Mouse (Mus musculus) gastrocnemius, adult 2 months (tissue): ENCODE data around the gene Fbln5. TPM values are rescaled to one million over a fixed set of nuclear protein-coding genes. Genes with fewer than 3 reads are reported as not detected.

Experiments used
- DNase-seq: peaks from one replicate; pipeline ENCODE4 v3.0.0; 2022
- H3K27ac ChIP-seq: fragments of 200-600 bp; 2 replicates; pipeline ENCODE4 v1.8.1; 2022; ENCODE audit warnings: mild to moderate bottlenecking
- H3K4me3 ChIP-seq: fragments of 200-600 bp; 2 replicates; pipeline ENCODE4 v1.8.1; 2022; ENCODE audit warnings: mild to moderate bottlenecking, moderate library complexity
- CTCF ChIP-seq: fragments of 200-600 bp; IDR thresholded peaks from 2 replicates; pipeline ENCODE4 v1.8.1; 2022; ENCODE audit warnings: antibody characterized with exemption, mild to moderate bottlenecking, moderate library complexity
- intact Hi-C: fragments of 180-260 bp; cut with DNase I; formaldehyde crosslinking; loops from one replicate; pipeline ENCODE4 v1.15.1; 2025
- long read RNA-seq, 2 experiments: library from polyadenylated mRNA; stranded (forward); transcript quantifications; one replicate each; pipeline ENCODE4 v2.0.0; 2021
- total RNA-seq, 2 experiments: library from RNA; stranded (reverse); gene quantifications; 2 replicates each; pipeline ENCODE4 v1.2.3; 2021

The Fbln5 gene
- 10 to 100 TPM; 12.1 to 18.6 TPM for total RNA-seq
- long read RNA-seq, experiment 1, full-length matches to known transcripts: 23 of 28 reads
- long read RNA-seq, experiment 1, partial matches to known transcripts: 0 of 28 reads
- long read RNA-seq, experiment 1, other reads (novel, unspliced or antisense): 5 of 28 reads
- long read RNA-seq, experiment 2, full-length matches to known transcripts: 11 of 13 reads
- long read RNA-seq, experiment 2, partial matches to known transcripts: 1 of 13 reads
- long read RNA-seq, experiment 2, other reads (novel, unspliced or antisense): 1 of 13 reads

- no peak for TF ChIP-seq CTCF
- Histone ChIP-seq H3K27ac (peak within 1 kb of the TSS; percentile 86), H3K4me3 (peak within 1 kb of the TSS; percentile 78)
- peak; percentile 85 for DNase-seq
- intact Hi-C loops: loop anchor here (5.0 kb wide), 1 partner anchor 56 kb away; no protein-coding TSS in a partner anchor
Measured at GRCm38 (mm10) chr12:101818608-101819370, at the start of gene Fbln5. TSS of gene Fbln5 (minus strand) at chr12:101819055.

GRCm38 (mm10) chr12:101862286-101862964 lies 43.6 kb upstream of the Fbln5 start:
- Histone ChIP-seq H3K27ac (no peak overlapping the region), H3K4me3 (no peak overlapping the region)
- intact Hi-C loops: no loop called here
- no peak for TF ChIP-seq CTCF
- no peak for DNase-seq

DNA sequence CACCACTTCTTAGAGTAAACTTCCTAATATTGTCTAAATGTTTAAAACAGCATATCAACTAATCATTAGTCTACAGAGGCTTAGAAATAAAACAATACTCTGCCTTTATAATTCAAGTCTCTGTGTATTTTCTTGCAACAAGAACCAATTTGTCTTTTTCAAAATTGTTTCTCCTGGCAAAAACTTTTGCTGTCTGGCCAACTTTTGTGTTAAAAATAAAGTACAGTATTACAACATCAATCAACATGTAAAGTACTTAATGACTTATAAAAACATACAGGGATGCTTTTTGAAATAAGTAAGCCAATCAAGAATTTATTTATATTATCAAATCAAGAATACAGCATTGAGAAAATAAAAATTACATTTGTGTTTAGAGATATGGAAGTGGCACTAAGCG lies 41.4 kb upstream of the Fbln5 start:
- DNase-seq: no peak
- H3K4me3 ChIP-seq: no peak overlapping the region
- TF ChIP-seq CTCF: no peak
- intact Hi-C loops: no loop called here
- no peak overlapping the region for H3K27ac ChIP-seq

GRCm38 (mm10) chr12:101858011-101858410 lies 39.2 kb upstream of the Fbln5 start:
- Histone ChIP-seq H3K27ac (no peak overlapping the region), H3K4me3 (no peak overlapping the region)
- intact Hi-C loops: no loop called here
- DNase-seq: no peak
- TF ChIP-seq CTCF: no peak

GRCm38 (mm10) chr12:101854336-101854735 lies 35.5 kb upstream of the Fbln5 start:
- no peak for DNase-seq
- no peak overlapping the region for H3K27ac ChIP-seq
- intact Hi-C loops: no loop called here
- no peak for TF ChIP-seq CTCF
- H3K4me3 ChIP-seq: no peak overlapping the region

- intact Hi-C loops: no loop called here
- Histone ChIP-seq H3K27ac (peak overlapping the region; percentile 48), H3K4me3 (peak overlapping the region; percentile 13; the same call in 1 of the 2 replicates)
- no peak for TF ChIP-seq CTCF
- no peak for DNase-seq
Measured at GRCm38 (mm10) chr12:101851846-101852564, 33.1 kb upstream of the Fbln5 start.

DNA sequence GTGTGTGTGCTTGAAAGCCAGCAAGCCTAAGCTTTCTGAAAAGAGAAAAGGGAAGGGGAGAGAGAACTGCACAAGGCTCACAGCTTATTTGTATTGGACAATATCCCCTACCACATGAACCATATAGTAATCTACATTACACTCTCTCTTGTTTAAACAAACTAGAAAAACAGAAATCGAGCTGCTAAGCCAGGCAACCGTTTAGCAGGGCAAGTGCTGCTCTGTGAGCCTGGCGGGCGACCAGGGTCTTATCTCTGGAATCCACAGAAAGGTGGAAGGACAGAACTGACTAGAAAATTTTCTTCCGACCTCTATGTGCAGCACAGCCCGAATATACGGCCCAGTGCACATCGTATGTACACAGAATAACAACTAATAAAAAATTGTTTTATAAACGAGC lies 32.5 kb upstream of the Fbln5 start:
- intact Hi-C loops: no loop called here
- peak; percentile 21 for DNase-seq
- TF ChIP-seq CTCF: no peak
- Histone ChIP-seq H3K27ac (peak overlapping the region; percentile 48; the same call in 1 of the 2 replicates), H3K4me3 (no peak overlapping the region)

DNA sequence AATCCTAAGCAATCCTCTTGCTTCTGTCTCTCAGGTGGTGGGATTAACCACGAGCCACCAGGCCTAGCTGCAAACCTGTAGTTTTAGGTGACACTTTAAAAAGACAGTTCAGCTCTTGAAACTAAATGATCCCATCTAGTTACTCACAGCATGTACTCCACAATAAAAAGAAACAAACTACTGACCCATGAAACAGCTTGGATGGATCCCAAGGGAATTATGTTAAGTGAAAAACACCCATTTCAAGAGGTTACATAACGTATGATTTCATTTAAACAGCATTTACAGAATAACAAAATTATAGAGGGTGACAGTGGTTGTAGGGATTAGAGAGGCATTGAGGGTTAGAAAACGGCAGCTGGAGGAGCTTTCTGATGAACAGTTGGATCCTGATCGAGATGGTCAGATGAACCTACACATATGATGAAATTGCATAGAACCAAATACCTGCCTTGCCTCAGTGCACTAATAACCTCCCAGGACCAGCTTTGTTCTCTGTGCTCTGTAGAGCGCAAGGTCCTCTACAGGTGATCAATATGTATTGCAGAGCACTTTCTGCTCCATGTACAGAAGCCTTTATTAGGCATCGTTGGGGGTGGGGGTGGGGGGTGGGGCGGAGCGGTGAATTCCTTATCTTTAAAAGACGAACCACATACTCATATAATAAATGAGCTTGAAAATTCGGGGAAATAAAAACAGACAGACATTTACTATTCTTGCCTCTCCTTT lies 17.9 kb upstream of the Fbln5 start:
- intact Hi-C loops: no loop called here
- TF ChIP-seq CTCF: no peak
- no peak for DNase-seq
- Histone ChIP-seq H3K27ac (no peak overlapping the region), H3K4me3 (no peak overlapping the region)

DNA sequence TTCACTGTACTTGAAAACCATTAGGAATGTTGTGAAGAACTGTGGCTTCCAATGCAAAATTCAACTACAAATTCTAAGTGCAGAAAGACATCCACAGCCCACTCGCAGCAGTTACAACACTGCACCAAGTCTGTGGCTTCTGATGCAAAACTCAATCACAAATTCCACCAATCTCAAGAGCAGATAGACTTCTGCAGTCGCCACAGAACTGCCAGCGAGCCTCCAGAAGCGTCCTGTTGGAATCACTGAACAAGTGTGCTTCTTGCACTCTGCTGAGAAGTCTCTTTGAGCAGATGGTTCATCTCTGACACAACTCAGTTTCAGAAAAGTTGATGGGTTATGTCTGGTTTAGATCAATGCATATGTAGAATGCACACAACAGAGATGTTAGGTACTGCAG lies 15.9 kb upstream of the Fbln5 start:
- DNase-seq: no peak
- no peak overlapping the region for H3K4me3 ChIP-seq
- intact Hi-C loops: no loop called here
- no peak for TF ChIP-seq CTCF
- no peak overlapping the region for H3K27ac ChIP-seq

GRCm38 (mm10) chr12:101833776-101834175 lies 14.9 kb upstream of the Fbln5 start:
- Histone ChIP-seq H3K4me3 (no peak overlapping the region), H3K27ac (no peak overlapping the region)
- intact Hi-C loops: no loop called here
- DNase-seq: no peak
- TF ChIP-seq CTCF: no peak

DNA sequence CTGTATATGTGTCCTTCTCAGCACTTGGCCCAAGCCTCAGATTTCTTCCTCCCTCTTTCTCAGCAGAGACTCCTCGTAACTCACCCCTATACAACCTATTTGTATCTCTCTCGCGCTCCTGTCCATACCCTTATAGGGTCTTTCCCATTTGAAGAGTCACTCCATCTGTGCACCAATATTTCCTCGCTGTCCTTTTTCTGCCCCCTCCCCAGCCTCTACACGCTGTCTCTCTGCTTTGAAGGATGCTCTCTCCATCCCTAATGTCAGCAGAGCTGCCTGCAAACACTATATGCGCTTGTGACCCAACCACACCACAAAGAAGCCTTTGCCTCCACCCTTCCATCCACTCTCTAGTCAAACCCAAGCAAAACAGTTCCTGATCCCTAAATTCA lies 14.3 kb upstream of the Fbln5 start:
- Histone ChIP-seq H3K4me3 (no peak overlapping the region), H3K27ac (no peak overlapping the region)
- no peak for DNase-seq
- TF ChIP-seq CTCF: no peak
- intact Hi-C loops: no loop called here
